Mouse (Mus musculus) kidney, postnatal 0 days (tissue): Measurements from ENCODE around the gene Plekhg2. TPM values are rescaled to one million over a fixed set of nuclear protein-coding genes. Genes with fewer than 3 reads are reported as not detected.

Experiments used
- ATAC-seq: fragments of 200-750 bp; cut with Nextera tagmentation; replicated peaks from 2 replicates; pipeline ENCODE4 v1.8.0; 2017; ENCODE audit warnings: low read depth, moderate number of reproducible peaks, moderate TSS enrichment, moderate library complexity; ENCODE audit not compliant: low FRiP score
- DNase-seq: peaks from one replicate; pipeline ENCODE4 v3.0.0-alpha.2; 2016; ENCODE audit warnings: low spot score
- H3K27ac ChIP-seq: fragments of 300-500 bp; sonication (generic); 2 replicates; pipeline ENCODE4 v1.5.1; 2014; ENCODE audit warnings: mild to moderate bottlenecking
- H3K27me3 ChIP-seq: fragments of 300-500 bp; sonication (generic); 2 replicates; pipeline ENCODE4 v1.6.1; 2014; ENCODE audit warnings: low read length, mixed read lengths; ENCODE audit not compliant: insufficient read depth
- H3K36me3 ChIP-seq: fragments of 300-500 bp; sonication (generic); 2 replicates; pipeline ENCODE4 v1.6.1; 2014; ENCODE audit warnings: low read length, mixed read lengths; ENCODE audit not compliant: insufficient read depth
- H3K4me1 ChIP-seq: fragments of 300-500 bp; sonication (generic); replicated peaks from 2 replicates; pipeline ENCODE4 v1.6.1; 2014; ENCODE audit warnings: antibody characterized with exemption, low read length, mixed read lengths; ENCODE audit not compliant: insufficient read depth
- H3K4me2 ChIP-seq: fragments of 300-500 bp; sonication (generic); 2 replicates; pipeline ENCODE4 v1.6.1; 2014; ENCODE audit warnings: mild to moderate bottlenecking, low read length, moderate library complexity, mixed read lengths
- H3K4me3 ChIP-seq: fragments of 300-500 bp; sonication (generic); replicated peaks from 2 replicates; pipeline ENCODE4 v1.5.1; 2014; ENCODE audit warnings: low read depth, low read length
- H3K9ac ChIP-seq: fragments of 300-500 bp; sonication (generic); 2 replicates; pipeline ENCODE4 v1.6.1; 2014; ENCODE audit warnings: low read depth, low read length
- H3K9me3 ChIP-seq: fragments of 300-500 bp; sonication (generic); replicated peaks from 2 replicates; pipeline ENCODE4 v1.6.1; 2016; ENCODE audit warnings: low read length, inconsistent platforms, mixed read lengths
- CTCF ChIP-seq: IDR thresholded peaks from 2 replicates; pipeline ENCODE4 v1.5.1; 2016; ENCODE audit warnings: antibody characterized with exemption, low read depth, mild to moderate bottlenecking, moderate library complexity
- WGBS: fragments of 180-500 bp; shearing (Covaris S2); extraction: QIAGEN DNeasy Blood & Tissue Kit; methylation state at CpG from one replicate; pipeline ENCODE4 v1.1.7; 2014; 5-methylcytosine and 5-hydroxymethylcytosine counted together
- polyA plus RNA-seq: library from polyadenylated mRNA; unstranded; fragments of >200 nt; fragmentation: Nextera tagmentation; extraction: Ambion mirVana; gene quantifications from 2 replicates; pipeline ENCODE4 v1.2.1, GENCODE M21; 2015

Plekhg2 gene
- polyA plus RNA-seq, 1 experiment from 2014 or later: 29.9 TPM

GRCm38 (mm10) chr7:28361647-28362341 is 10.6 kb downstream of the Plekhg2 start:
- DNase-seq: no peak
- H3K27ac ChIP-seq: peak overlapping the region; percentile 1; the same call in 1 of the 2 replicates
- H3K36me3 ChIP-seq: peaks cover 56% of the 10 kb centered on the region
- H3K9ac ChIP-seq: no peak overlapping the region
- H3K4me2 ChIP-seq: no peak overlapping the region
- ATAC-seq: no peak
- 96% methylated on average over 20 of the region's 20 CpGs for WGBS
- H3K4me1 ChIP-seq: 0 out of 2 replicates have a peak, but pooled peaks cover 8% of the 10 kb centered on the region
- no peaks in the 10 kb centered on the region for H3K9me3 ChIP-seq
- no peak overlapping the region for H3K4me3 ChIP-seq
- TF ChIP-seq CTCF: no peak
- no peaks in the 10 kb centered on the region for H3K27me3 ChIP-seq

- H3K9ac ChIP-seq: no peak overlapping the region
- TF ChIP-seq CTCF: no peak
- ATAC-seq (no peak), DNase-seq (no peak)
- no peak overlapping the region for H3K4me3 ChIP-seq
- H3K27me3 ChIP-seq: no peaks in the 10 kb centered on the region
- 88% methylated on average over 6 of the region's 6 CpGs for WGBS
- H3K4me2 ChIP-seq: no peak overlapping the region
- peaks cover 47% of the 10 kb centered on the region for H3K36me3 ChIP-seq
- no peaks in the 10 kb centered on the region for H3K9me3 ChIP-seq
- H3K4me1 ChIP-seq: 0 out of 2 replicates have a peak, but pooled peaks cover 8% of the 10 kb centered on the region
- H3K27ac ChIP-seq: no peak overlapping the region
Observed at GRCm38 (mm10) chr7:28360291-28360690, 12.1 kb downstream of the Plekhg2 start.

- H3K4me1 ChIP-seq: 0 out of 2 replicates have a peak, but pooled peaks cover 8% of the 10 kb centered on the region
- H3K27ac ChIP-seq: no peak overlapping the region
- no peak overlapping the region for H3K9ac ChIP-seq
- DNase-seq (no peak), ATAC-seq (no peak)
- no peaks in the 10 kb centered on the region for H3K9me3 ChIP-seq
- TF ChIP-seq CTCF: no peak
- 79% methylated on average over 10 of the region's 10 CpGs for WGBS
- H3K27me3 ChIP-seq: no peaks in the 10 kb centered on the region
- no peak overlapping the region for H3K4me2 ChIP-seq
- H3K36me3 ChIP-seq: peaks cover 47% of the 10 kb centered on the region
- H3K4me3 ChIP-seq: no peak overlapping the region
Observed at GRCm38 (mm10) chr7:28359854-28360253, 12.5 kb downstream of the Plekhg2 start.

- 0 out of 2 replicates have a peak overlapping the region, but pooled peaks have one; percentile 2 for H3K9ac ChIP-seq
- no peak overlapping the region for H3K4me2 ChIP-seq
- H3K27ac ChIP-seq: peak overlapping the region; percentile 85
- H3K27me3 ChIP-seq: no peaks in the 10 kb centered on the region
- peaks cover 50% of the 10 kb centered on the region for H3K36me3 ChIP-seq
- no peak for ATAC-seq
- no peaks in the 10 kb centered on the region for H3K9me3 ChIP-seq
- DNase-seq: no peak
- 59% methylated on average over 7 of the region's 7 CpGs for WGBS
- no peak for TF ChIP-seq CTCF
- H3K4me1 ChIP-seq: 0 out of 2 replicates have a peak, but pooled peaks cover 8% of the 10 kb centered on the region
- no peak overlapping the region for H3K4me3 ChIP-seq
Observed at GRCm38 (mm10) chr7:28358431-28358830, 14.0 kb downstream of the Plekhg2 start.

DNA sequence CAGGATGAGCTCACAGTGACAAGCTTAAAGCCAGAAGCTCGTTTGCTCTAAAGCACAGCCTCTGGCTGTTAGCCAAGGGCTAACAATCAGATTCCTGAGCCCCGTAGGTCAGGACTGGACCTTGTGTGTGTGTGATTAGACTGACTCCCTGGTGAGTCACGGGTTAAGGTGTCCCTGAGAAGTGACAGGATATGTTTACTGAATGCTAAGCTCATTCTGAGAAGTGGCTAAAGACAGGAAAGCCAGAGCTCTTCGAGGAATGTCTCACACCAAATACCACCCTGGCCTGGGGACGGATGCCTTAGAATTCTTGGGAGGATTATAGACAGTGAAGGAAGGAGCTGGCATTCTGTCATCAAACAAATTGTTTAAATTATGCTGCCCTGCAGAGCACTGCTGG is 14.4 kb downstream of the Plekhg2 start:
- Histone ChIP-seq H3K27me3 (no peaks in the 10 kb centered on the region), H3K4me3 (no peak overlapping the region), H3K4me2 (no peak overlapping the region; the same call in 1 of the 2 replicates), H3K27ac (peak overlapping the region; percentile 85), H3K9ac (0 out of 2 replicates have a peak overlapping the region, but pooled peaks have one; percentile 2), H3K9me3 (no peaks in the 10 kb centered on the region), H3K4me1 (0 out of 2 replicates have a peak, but pooled peaks cover 8% of the 10 kb centered on the region), H3K36me3 (peaks cover 54% of the 10 kb centered on the region)
- TF ChIP-seq CTCF: no peak
- peak; percentile 57 for DNase-seq
- WGBS: 10% methylated on average over 5 of the region's 5 CpGs
- 0 out of 2 replicates have a peak, but pooled peaks have one; percentile 12 for ATAC-seq

DNA sequence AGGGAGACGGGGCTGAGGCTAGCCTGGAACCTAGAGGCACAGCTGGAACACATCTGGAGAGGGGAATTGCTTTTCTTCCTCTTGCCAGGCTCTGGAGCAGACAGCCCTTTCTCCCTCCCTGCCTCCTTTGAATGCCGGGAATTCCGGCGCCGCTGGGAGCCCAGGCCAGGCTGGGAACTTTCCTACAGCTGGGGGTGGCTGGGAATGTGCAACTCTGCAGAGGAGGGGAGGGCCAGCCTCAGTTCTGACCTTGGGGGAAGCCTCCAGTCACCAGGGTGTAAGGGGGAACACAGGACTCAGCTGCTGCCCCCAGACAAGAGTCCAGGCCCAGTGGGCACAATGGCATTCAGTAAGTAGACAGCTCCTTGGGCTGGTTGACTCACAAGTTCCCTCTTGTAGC is 15.4 kb downstream of the Plekhg2 start:
- Histone ChIP-seq H3K9ac (peak overlapping the region; percentile 10; the same call in 1 of the 2 replicates), H3K4me3 (no peak overlapping the region), H3K4me2 (no peak overlapping the region; the same call in 1 of the 2 replicates), H3K9me3 (no peaks in the 10 kb centered on the region), H3K27ac (peak overlapping the region; percentile 85), H3K27me3 (no peaks in the 10 kb centered on the region), H3K4me1 (0 out of 2 replicates have a peak, but pooled peaks cover 8% of the 10 kb centered on the region), H3K36me3 (peaks cover 48% of the 10 kb centered on the region)
- WGBS: 10% methylated on average over 5 of the region's 5 CpGs
- peak; percentile 58; the same call in 1 of the 2 replicates for ATAC-seq
- DNase-seq: peak; percentile 90
- no peak for TF ChIP-seq CTCF
